Mouse (Mus musculus): ENCODE measurements around the gene Trip11. TPM values are rescaled to one million over a fixed set of nuclear protein-coding genes. Genes with fewer than 3 reads are reported as not detected.

Trip11 gene
- total RNA-seq, 2 experiments from 2014 or later, result 33.4 to 35.2 TPM

Other genes with a start within 250 kb of the Trip11 start
- gene Tc2n, start 194.7 kb downstream of the Trip11 start, total RNA-seq (2021), result under 1 TPM; 0.10 to 0.17 TPM
- gene Fbln5, start 94.2 kb downstream of the Trip11 start, total RNA-seq (2021), result 1 to 10 TPM; 3.4 to 4.9 TPM
- gene Atxn3, start 45.0 kb upstream of the Trip11 start, total RNA-seq (2021), result 10 to 100 TPM; 21.9 to 22.7 TPM
- gene Cpsf2, start 62.7 kb upstream of the Trip11 start, total RNA-seq (2021), result 10 to 100 TPM; 27.8 to 28.8 TPM
- 10 to 100 TPM; 43.0 to 47.4 TPM for gene Slc24a4, start 215.5 kb upstream of the Trip11 start, total RNA-seq (2021)